Mouse (Mus musculus) midbrain, embryonic 16.5 days (tissue): ENCODE results near the gene Nlrp4c. TPM values are rescaled to one million over a fixed set of nuclear protein-coding genes. Genes with fewer than 3 reads are reported as not detected.

ENCODE experiments used
- ATAC-seq: fragments of 200-750 bp; cut with Nextera tagmentation; 2 replicates; pipeline ENCODE4 v1.8.0; 2017; ENCODE audit warnings: moderate TSS enrichment
- H3K27ac ChIP-seq: fragments of 300-500 bp; sonication (generic); 2 replicates; pipeline ENCODE4 v1.5.1; 2014; ENCODE audit warnings: mild to moderate bottlenecking, low read length, mixed read lengths
- H3K27me3 ChIP-seq: fragments of 300-500 bp; sonication (generic); 2 replicates; pipeline ENCODE4 v1.6.1; 2014; ENCODE audit warnings: low read depth, low read length, mixed read lengths; ENCODE audit not compliant: control insufficient read depth, insufficient read depth
- H3K36me3 ChIP-seq: fragments of 300-500 bp; sonication (generic); 2 replicates; pipeline ENCODE4 v1.6.1; 2014; ENCODE audit warnings: mild to moderate bottlenecking, low read length, moderate library complexity, mixed read lengths; ENCODE audit not compliant: control insufficient read depth, insufficient read depth
- H3K4me1 ChIP-seq: fragments of 300-500 bp; sonication (generic); 2 replicates; pipeline ENCODE4 v1.6.1; 2014; ENCODE audit warnings: mild to moderate bottlenecking, low read length, mixed read lengths; ENCODE audit not compliant: control insufficient read depth, insufficient read depth
- H3K4me2 ChIP-seq: fragments of 300-500 bp; sonication (generic); 2 replicates; pipeline ENCODE4 v1.6.1; 2014; ENCODE audit warnings: mild to moderate bottlenecking, low read length, mixed read lengths
- H3K4me3 ChIP-seq: fragments of 300-500 bp; sonication (generic); 2 replicates; pipeline ENCODE4 v1.5.1; 2014; ENCODE audit warnings: low read depth, mild to moderate bottlenecking, low read length, moderate library complexity, mixed read lengths
- H3K9ac ChIP-seq: fragments of 300-500 bp; sonication (generic); 2 replicates; pipeline ENCODE4 v1.6.1; 2014; ENCODE audit warnings: low read depth, low read length, mixed read lengths
- H3K9me3 ChIP-seq: fragments of 300-500 bp; sonication (generic); replicated peaks from 2 replicates; pipeline ENCODE4 v1.6.1; 2014; ENCODE audit warnings: mild to moderate bottlenecking, low read length, mixed read lengths; ENCODE audit not compliant: control insufficient read depth, poor library complexity, severe bottlenecking
- WGBS: fragments of 180-500 bp; shearing (Covaris S2); extraction: QIAGEN DNeasy Blood & Tissue Kit; methylation state at CpG from one replicate; pipeline ENCODE4 v1.1.7; 2014; 5-methylcytosine and 5-hydroxymethylcytosine counted together
- polyA plus RNA-seq: library from polyadenylated mRNA; unstranded; fragments of >200 nt; fragmentation: Nextera tagmentation; extraction: Ambion mirVana; gene quantifications from 2 replicates; pipeline ENCODE4 v1.2.1, GENCODE M21; 2015

Gene Nlrp4c
- polyA plus RNA-seq, 1 experiment from 2014 or later, result not detected

- 85% methylated on average over 5 of the region's 5 CpGs for WGBS
- peak overlapping the region; percentile 98 for H3K4me2 ChIP-seq
- peaks cover 20% of the 10 kb centered on the region for H3K4me1 ChIP-seq
- no peaks in the 10 kb centered on the region for H3K27me3 ChIP-seq
- H3K4me3 ChIP-seq, result peak overlapping the region; percentile 84; the same call in 1 of the 2 replicates
- no peaks in the 10 kb centered on the region for H3K36me3 ChIP-seq
- H3K9ac ChIP-seq, result peak overlapping the region; percentile 93
- no peak overlapping the region for H3K27ac ChIP-seq
- no peak for ATAC-seq
- H3K9me3 ChIP-seq, result no peaks in the 10 kb centered on the region
Observed at GRCm38 (mm10) chr7:6154164-6154563, 109.2 kb downstream of the Nlrp4c start.

Other genes with a start within 250 kb of the Nlrp4c start
- gene Vmn1r63, start 239.7 kb upstream of the Nlrp4c start, polyA plus RNA-seq, result not detected in 2 replicates
- gene Vmn1r64, start 160.6 kb upstream of the Nlrp4c start, polyA plus RNA-seq, result not detected in 2 replicates
- gene Vmn1r65, start 34.2 kb upstream of the Nlrp4c start, polyA plus RNA-seq, result not detected in 2 replicates
- 22.5 and 23.1 TPM in 2 replicates for gene Zfp787, start 110.8 kb downstream of the Nlrp4c start, polyA plus RNA-seq
- 94.9 and 95.7 TPM in 2 replicates for gene Zfp444, start 127.1 kb downstream of the Nlrp4c start, polyA plus RNA-seq
- not detected in 2 replicates for gene Galp, start 151.9 kb downstream of the Nlrp4c start, polyA plus RNA-seq
- not detected in 2 replicates for gene Zscan5b, start 177.1 kb downstream of the Nlrp4c start, polyA plus RNA-seq
- gene Epp13, start 207.5 kb downstream of the Nlrp4c start, polyA plus RNA-seq, result not detected in 2 replicates
- gene Zfp667, start 241.4 kb downstream of the Nlrp4c start, polyA plus RNA-seq, result 14.9 and 17.7 TPM in 2 replicates